Mouse (Mus musculus) MEL (cell line): Measurements from ENCODE around the gene Agap2.
A peak's percentile ranks its signal among the peaks of the same experiment; 100 is the strongest.

Experiments used
- CTCF ChIP-seq, 3 experiments: IDR thresholded peaks in 2 of 3; conservative IDR thresholded peaks in 1 of 3; 2 replicates each; pipeline ENCODE4 v1.5.1; 2011 to 2012; ENCODE audit warnings: low read length in 3 of 3, low read depth in 2 of 3, mild to moderate bottlenecking in 2 of 3, improper control_type of control experiment in 1 of 3, inconsistent platforms in 1 of 3, mixed read lengths in 1 of 3, moderate library complexity in 1 of 3; ENCODE audit not compliant: control insufficient read depth in 1 of 3, insufficient read depth in 1 of 3, poor library complexity in 1 of 3, severe bottlenecking in 1 of 3
- E2F4 ChIP-seq: IDR thresholded peaks from 2 replicates; pipeline ENCODE4 v1.6.1; 2011; ENCODE audit warnings: low read depth, low read length, improper control_type of control experiment, borderline replicate concordance
- EP300 ChIP-seq, 2 experiments: IDR thresholded peaks; 2 replicates each; pipeline ENCODE4 v1.6.1; 2011; ENCODE audit warnings: improper control_type of control experiment in 2 of 2, low read length in 2 of 2, low read depth in 1 of 2, mild to moderate bottlenecking in 1 of 2
- MAFK ChIP-seq: IDR thresholded peaks from 2 replicates; pipeline ENCODE4 v1.6.1; 2011; ENCODE audit warnings: low read depth, mild to moderate bottlenecking, low read length, improper control_type of control experiment, borderline replicate concordance
- MEF2A ChIP-seq: IDR thresholded peaks from 2 replicates; pipeline ENCODE4 v1.6.1; 2014; ENCODE audit warnings: low read depth, mild to moderate bottlenecking, inconsistent platforms, low read length, improper control_type of control experiment; ENCODE audit not compliant: poor library complexity, insufficient replicate concordance, severe bottlenecking; ENCODE audit errors: extremely low read depth
- MYC ChIP-seq: IDR thresholded peaks from 2 replicates; pipeline ENCODE4 v1.6.1; 2011; ENCODE audit warnings: low read depth, mild to moderate bottlenecking, low read length, improper control_type of control experiment, moderate library complexity
- POLR2AphosphoS5 ChIP-seq: IDR thresholded peaks from 2 replicates; pipeline ENCODE4 v1.6.1; 2012; ENCODE audit warnings: low read depth, borderline replicate concordance, mild to moderate bottlenecking, inconsistent platforms, low read length, moderate library complexity, mixed read lengths
- TCF12 ChIP-seq: IDR thresholded peaks from 2 replicates; pipeline ENCODE4 v1.6.1; 2014; ENCODE audit warnings: low read depth, mild to moderate bottlenecking, inconsistent platforms, low read length, improper control_type of control experiment, moderate library complexity

GRCm38 (mm10) chr10:127091507-127092396, 16.7 kb downstream of the Agap2 start:
- TF ChIP-seq CTCF (IDR thresholded peaks at IDR 0.05 in 2 of 3, conservative IDR thresholded peaks at IDR 0.05 in 1 of 3; ENCODE audit: control insufficient read depth in 1 of 3, insufficient read depth in 1 of 3, low read depth in 2 of 3, low read length in 3 of 3, poor library complexity in 1 of 3, severe bottlenecking in 1 of 3) (no peak), MAFK (no peak), TCF12 (no peak), E2F4 (no peak), MYC (no peak), POLR2AphosphoS5 (0 out of 2 replicates have a peak, but pooled peaks have one; percentile 17), EP300 (IDR thresholded peaks at IDR 0.05; ENCODE audit: low read depth in 1 of 2, low read length in 2 of 2) (no peak), MEF2A (no peak)
